Mouse (Mus musculus) midbrain, embryonic 16.5 days (tissue): ENCODE measurements around the gene 1810049J17Rik. TPM values are rescaled to one million over a fixed set of nuclear protein-coding genes. Genes with fewer than 3 reads are reported as not detected.

Experiments
- ATAC-seq: fragments of 200-750 bp; cut with Nextera tagmentation; 2 replicates; pipeline ENCODE4 v1.8.0; 2017; ENCODE audit warnings: moderate TSS enrichment
- H3K27ac ChIP-seq: fragments of 300-500 bp; sonication (generic); 2 replicates; pipeline ENCODE4 v1.5.1; 2014; ENCODE audit warnings: mild to moderate bottlenecking, low read length, mixed read lengths
- H3K27me3 ChIP-seq: fragments of 300-500 bp; sonication (generic); 2 replicates; pipeline ENCODE4 v1.6.1; 2014; ENCODE audit warnings: low read depth, low read length, mixed read lengths; ENCODE audit not compliant: control insufficient read depth, insufficient read depth
- H3K36me3 ChIP-seq: fragments of 300-500 bp; sonication (generic); 2 replicates; pipeline ENCODE4 v1.6.1; 2014; ENCODE audit warnings: mild to moderate bottlenecking, low read length, moderate library complexity, mixed read lengths; ENCODE audit not compliant: control insufficient read depth, insufficient read depth
- H3K4me1 ChIP-seq: fragments of 300-500 bp; sonication (generic); 2 replicates; pipeline ENCODE4 v1.6.1; 2014; ENCODE audit warnings: mild to moderate bottlenecking, low read length, mixed read lengths; ENCODE audit not compliant: control insufficient read depth, insufficient read depth
- H3K4me2 ChIP-seq: fragments of 300-500 bp; sonication (generic); 2 replicates; pipeline ENCODE4 v1.6.1; 2014; ENCODE audit warnings: mild to moderate bottlenecking, low read length, mixed read lengths
- H3K4me3 ChIP-seq: fragments of 300-500 bp; sonication (generic); 2 replicates; pipeline ENCODE4 v1.5.1; 2014; ENCODE audit warnings: low read depth, mild to moderate bottlenecking, low read length, moderate library complexity, mixed read lengths
- H3K9ac ChIP-seq: fragments of 300-500 bp; sonication (generic); 2 replicates; pipeline ENCODE4 v1.6.1; 2014; ENCODE audit warnings: low read depth, low read length, mixed read lengths
- H3K9me3 ChIP-seq: fragments of 300-500 bp; sonication (generic); replicated peaks from 2 replicates; pipeline ENCODE4 v1.6.1; 2014; ENCODE audit warnings: mild to moderate bottlenecking, low read length, mixed read lengths; ENCODE audit not compliant: control insufficient read depth, poor library complexity, severe bottlenecking
- WGBS: fragments of 180-500 bp; shearing (Covaris S2); extraction: QIAGEN DNeasy Blood & Tissue Kit; methylation state at CpG from one replicate; pipeline ENCODE4 v1.1.7; 2014; 5-methylcytosine and 5-hydroxymethylcytosine counted together
- polyA plus RNA-seq: library from polyadenylated mRNA; unstranded; fragments of >200 nt; fragmentation: Nextera tagmentation; extraction: Ambion mirVana; gene quantifications from 2 replicates; pipeline ENCODE4 v1.2.1, GENCODE M21; 2015

1810049J17Rik gene
- polyA plus RNA-seq, 1 experiment from 2014 or later, result not detected

DNA sequence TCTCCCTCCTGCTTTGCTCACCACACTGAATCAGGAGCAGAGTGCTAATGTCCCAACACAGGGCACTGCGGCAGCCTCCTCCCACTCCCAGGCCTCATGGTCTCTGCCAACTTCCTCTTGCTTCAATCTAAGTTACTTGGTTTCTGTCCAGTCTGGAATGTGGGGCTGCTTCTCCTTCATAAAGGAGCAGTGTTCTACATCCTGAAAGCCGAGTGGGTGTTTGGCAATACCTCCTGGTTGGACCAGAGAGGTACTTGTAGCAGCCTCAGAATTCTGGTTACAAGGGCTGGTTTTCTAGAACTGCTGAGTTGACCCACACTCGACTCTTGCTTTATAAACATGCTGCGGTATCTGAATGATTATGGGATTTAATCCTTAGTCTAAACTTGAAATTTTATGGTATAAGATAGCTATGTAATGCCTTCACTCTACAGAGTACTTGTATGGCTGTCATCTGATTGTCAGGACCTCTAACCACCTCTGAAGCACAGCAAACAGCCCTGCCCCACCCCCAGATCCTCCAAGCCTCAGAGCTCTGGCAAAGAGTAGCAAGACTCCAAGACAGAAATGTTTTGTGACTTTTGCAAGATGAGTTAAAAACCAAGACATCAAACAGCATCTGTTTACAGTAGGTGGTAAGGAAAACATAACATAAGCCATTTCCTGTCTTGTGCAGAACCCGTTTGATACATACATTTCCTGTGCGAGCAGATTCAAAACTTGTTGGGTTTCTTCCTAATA lies 36.7 kb downstream of the 1810049J17Rik start:
- ATAC-seq, result peak; percentile 25; the same call in 1 of the 2 replicates
- Histone ChIP-seq H3K4me1 (no peaks in the 10 kb centered on the region), H3K4me3 (no peak overlapping the region), H3K9me3 (no peaks in the 10 kb centered on the region; the same call in 1 of the 2 replicates), H3K9ac (no peak overlapping the region), H3K27ac (no peak overlapping the region), H3K36me3 (no peaks in the 10 kb centered on the region), H3K4me2 (no peak overlapping the region), H3K27me3 (no peaks in the 10 kb centered on the region)
- WGBS, result 81% methylated on average over 6 of the region's 6 CpGs

DNA sequence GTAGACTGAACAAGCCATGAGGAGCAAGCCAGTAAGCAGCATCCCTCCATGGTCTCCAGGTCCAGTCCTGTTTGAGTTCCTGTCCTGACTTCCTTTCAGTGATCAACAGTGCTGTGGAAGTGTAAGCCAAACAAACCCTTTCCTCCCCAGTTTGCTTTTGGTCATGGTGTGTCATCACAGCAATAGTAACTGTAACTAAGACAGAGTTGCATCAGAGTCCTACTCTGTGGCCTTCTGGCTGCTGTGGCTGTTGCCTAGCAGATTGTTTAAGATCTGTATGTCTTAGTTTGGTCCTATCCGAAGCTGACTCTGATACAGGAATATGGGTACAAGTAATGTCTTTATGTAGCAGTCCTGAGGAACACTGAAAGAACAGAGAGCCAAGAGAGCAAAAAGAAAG lies 41.9 kb downstream of the 1810049J17Rik start:
- Histone ChIP-seq H3K9me3 (no peaks in the 10 kb centered on the region; the same call in 1 of the 2 replicates), H3K4me3 (no peak overlapping the region), H3K27ac (no peak overlapping the region), H3K4me2 (no peak overlapping the region), H3K9ac (no peak overlapping the region), H3K36me3 (no peaks in the 10 kb centered on the region), H3K4me1 (no peaks in the 10 kb centered on the region), H3K27me3 (no peaks in the 10 kb centered on the region)
- WGBS, result 92% methylated on average over 1 of the region's 1 CpGs
- ATAC-seq, result no peak

DNA sequence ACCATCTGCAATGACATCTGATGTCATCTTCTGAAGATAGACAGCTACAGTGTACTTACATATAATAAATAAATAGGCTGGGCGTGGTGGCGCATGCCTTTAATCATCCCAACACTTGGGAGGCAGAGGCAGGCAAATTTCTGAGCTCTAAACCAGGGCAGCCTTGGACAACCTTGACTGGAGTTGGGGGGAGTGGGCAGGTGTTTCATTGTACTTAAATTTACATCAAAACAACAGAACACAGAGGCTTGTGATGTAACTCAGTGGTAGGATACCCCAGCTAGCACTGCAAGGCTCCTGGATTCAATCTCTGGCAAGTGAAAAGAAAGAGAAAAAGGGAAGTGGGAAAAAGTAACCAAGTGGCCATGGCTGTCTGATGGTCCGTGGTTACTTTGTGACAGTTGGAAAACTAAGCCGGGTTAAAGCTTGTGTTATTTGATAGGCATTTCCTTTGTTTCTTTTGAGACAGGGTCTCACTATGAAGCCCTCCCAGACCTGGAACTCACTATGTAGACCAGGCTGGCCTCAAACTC lies 46.5 kb downstream of the 1810049J17Rik start:
- no peak overlapping the region for H3K9ac ChIP-seq
- no peak for ATAC-seq
- whole genome bisulfite sequencing, result 81% methylated on average over 4 of the region's 4 CpGs
- no peak overlapping the region for H3K4me3 ChIP-seq
- no peaks in the 10 kb centered on the region for H3K27me3 ChIP-seq
- H3K9me3 ChIP-seq, result no peaks in the 10 kb centered on the region
- H3K4me1 ChIP-seq, result no peaks in the 10 kb centered on the region
- H3K27ac ChIP-seq, result no peak overlapping the region
- no peak overlapping the region for H3K4me2 ChIP-seq
- no peaks in the 10 kb centered on the region; the same call in 1 of the 2 replicates for H3K36me3 ChIP-seq

DNA sequence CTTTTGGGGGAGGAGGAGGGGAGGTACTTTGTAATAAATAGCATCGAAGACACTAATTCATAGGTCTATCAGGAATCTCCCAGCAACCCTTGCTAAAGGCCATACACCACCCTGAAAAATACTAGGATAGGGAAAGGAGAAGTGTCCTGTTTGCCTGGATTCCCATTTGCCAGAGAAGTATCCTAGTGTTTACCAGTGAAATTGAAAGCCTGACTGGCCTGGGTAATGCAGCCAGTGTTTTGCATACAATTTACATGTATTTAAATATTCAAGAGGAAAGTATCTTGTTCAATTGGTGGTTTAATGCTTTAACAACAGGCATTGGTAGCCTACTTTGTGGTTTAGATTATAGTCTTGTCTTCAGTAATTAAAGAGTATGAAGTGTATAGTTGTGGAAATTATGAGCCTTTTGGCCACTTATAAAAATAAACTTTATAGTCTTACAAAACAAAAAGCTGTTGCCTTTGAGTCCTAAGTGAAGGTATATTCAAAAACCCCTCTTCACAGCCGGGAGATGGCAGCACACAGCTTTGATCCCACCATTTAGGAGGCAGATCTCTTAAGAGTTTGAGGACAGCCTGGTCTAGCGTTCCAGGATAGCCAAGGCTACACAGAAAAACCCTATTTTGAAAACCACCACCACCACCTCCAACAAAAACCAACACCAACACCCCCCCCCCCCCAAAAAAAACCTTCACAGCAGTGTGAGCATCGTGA lies 47.5 kb downstream of the 1810049J17Rik start:
- WGBS, result 67% methylated on average over 4 of the region's 4 CpGs
- H3K27me3 ChIP-seq, result no peaks in the 10 kb centered on the region
- H3K36me3 ChIP-seq, result peaks cover 8% of the 10 kb centered on the region
- no peak overlapping the region for H3K27ac ChIP-seq
- H3K9me3 ChIP-seq, result no peaks in the 10 kb centered on the region
- no peak overlapping the region for H3K4me2 ChIP-seq
- H3K4me1 ChIP-seq, result no peaks in the 10 kb centered on the region
- no peak overlapping the region for H3K9ac ChIP-seq
- ATAC-seq, result no peak
- H3K4me3 ChIP-seq, result no peak overlapping the region

DNA sequence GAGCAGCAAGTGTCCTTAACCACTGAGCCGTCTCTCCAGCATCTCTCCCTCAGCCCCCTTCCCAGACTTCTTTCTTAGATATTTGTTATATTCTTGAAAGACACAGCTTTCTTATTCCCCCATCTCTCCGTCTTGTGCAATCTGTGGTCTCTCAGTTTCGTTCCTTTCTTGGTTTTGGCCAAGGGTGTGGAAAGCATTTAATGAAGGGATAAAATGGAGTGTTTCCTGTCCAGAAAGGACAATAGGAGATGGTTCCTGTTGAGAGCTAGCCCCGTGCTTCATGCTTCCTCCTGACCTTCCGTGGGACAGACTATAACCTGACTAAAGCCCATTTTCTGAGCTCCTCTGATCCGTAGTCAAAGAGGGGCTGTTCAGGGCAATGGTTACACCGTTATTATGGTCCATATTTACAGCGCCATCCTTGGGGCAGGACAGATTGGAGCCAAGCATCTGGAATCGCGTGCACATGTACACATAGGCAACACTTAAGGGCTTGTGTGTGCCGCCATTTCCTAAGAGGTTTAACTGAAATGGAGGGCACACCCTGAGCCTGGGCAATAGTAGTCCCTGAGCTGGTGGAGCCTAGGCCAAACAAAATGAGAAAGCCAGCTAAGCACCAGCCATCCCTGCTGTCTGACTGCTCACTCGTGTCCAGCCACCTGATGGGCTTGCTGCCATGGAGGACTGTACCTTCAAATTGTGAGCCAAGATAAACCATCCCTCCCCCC lies 48.2 kb downstream of the 1810049J17Rik start:
- no peak for ATAC-seq
- H3K4me1 ChIP-seq, result no peaks in the 10 kb centered on the region
- no peak overlapping the region for H3K27ac ChIP-seq
- no peak overlapping the region for H3K4me2 ChIP-seq
- H3K36me3 ChIP-seq, result peaks cover 8% of the 10 kb centered on the region
- no peaks in the 10 kb centered on the region for H3K9me3 ChIP-seq
- H3K4me3 ChIP-seq, result no peak overlapping the region
- WGBS, result 83% methylated on average over 12 of the region's 12 CpGs
- no peaks in the 10 kb centered on the region for H3K27me3 ChIP-seq
- no peak overlapping the region for H3K9ac ChIP-seq

Other genes with a start within 250 kb of the 1810049J17Rik start
- gene Zfr, start 204.1 kb downstream of the 1810049J17Rik start, polyA plus RNA-seq, result 161 and 169 TPM in 2 replicates
- 8.1 TPM in 2 replicates for gene Mtmr12, start 116.9 kb downstream of the 1810049J17Rik start, polyA plus RNA-seq
- gene Golph3, start 449 bp downstream of the 1810049J17Rik start, polyA plus RNA-seq, result 61.6 and 61.7 TPM in 2 replicates